Mouse (Mus musculus) T-cell, adult 66 days (primary cell): ENCODE data around the gene H2-Oa. TPM values are rescaled to one million over a fixed set of nuclear protein-coding genes. Genes with fewer than 3 reads are reported as not detected.

Experiments used
- total RNA-seq, 2 experiments: library from RNA; stranded (reverse); gene quantifications; 3 replicates in 1 of 2; 4 replicates in 1 of 2; pipeline ENCODE4 v1.2.4; 2023

Gene H2-Oa
- 1 to 10 TPM; 6.9 to 9.5 TPM for total RNA-seq

DNA sequence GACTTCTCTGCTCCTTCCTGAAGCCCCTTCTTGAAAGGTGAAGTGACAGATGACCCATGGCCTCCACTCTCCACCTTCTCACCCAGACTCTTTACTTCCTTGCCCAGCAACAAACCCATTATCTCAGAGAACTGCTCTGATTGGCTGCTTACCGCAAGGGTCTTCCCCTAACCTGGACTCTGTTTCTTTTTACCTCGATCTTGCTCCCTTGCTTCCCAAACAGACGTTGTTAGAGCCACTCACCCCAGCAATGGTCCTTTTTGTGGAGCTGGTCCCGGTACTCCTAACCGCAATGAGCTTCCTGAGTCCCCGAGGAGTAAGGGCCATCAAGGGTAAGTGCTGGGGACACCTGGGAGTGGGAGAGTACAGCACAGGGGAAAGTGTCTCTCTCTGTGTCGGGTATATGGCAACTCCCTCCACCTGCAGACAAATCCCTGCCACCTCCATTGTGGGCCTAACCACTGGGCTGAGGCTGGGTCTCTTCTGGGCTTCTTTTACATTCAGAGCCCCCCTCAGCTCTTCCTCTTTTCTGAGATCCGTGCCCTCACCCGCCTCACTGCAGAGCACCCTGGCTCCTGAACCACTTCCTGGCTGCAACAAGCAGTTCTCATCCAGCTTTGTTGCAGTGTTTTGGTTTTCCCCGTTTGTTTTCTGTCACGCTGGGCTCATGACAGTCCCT is at the start of gene H2-Oa:
Gene H2-Oa (plus strand): TSS at position 144 of the 679 bp plus-strand sequence.

DNA sequence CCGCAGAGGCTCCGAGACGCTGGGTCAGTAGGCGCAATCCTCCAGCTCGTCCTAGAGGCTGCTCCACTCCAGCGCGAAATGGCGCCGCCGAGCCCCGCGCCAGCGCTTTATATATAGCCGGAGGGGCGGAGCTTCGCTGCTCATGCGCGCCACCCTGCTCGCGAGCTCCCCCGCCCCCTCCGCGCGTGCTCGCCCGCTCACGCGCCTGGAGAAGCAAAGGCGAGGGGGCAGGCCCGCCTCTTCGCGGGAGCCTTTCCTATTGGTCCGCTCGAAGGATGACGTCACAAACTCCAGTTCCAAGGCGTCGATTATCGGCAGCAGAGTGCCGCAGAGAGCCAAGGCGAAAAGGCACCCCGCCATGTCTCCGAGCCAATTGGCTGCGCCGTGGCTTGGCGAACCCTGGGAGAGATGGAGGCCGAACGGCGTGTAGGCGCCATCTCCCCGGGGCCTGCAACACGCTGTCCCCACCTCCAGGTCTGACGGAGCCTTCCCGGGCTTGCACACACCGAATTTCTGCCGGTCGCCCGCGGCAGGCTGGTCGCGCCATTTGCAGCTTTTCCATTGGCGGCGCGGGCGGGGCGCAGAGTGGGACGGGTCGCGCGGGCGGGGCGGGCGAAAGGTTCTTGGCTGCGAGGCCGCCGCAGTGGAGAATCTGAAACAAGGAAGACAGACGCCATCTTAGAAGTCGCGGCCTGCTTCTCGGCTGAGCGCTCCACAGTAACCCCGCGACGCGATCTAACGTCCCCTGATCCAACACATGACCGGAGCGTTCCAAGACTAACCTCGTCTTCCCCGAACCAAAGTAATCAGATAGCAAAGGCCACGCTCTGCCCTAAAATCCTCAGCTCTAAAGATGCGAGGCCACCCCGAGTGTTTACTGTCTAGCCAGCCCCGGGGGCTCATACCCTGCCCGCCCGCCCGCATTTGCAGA is 27.4 kb downstream of the H2-Oa start, which contains the start of gene H2-DMa:
Gene H2-DMa (plus strand): TSS at position 293 of the 931 bp plus-strand sequence.

DNA sequence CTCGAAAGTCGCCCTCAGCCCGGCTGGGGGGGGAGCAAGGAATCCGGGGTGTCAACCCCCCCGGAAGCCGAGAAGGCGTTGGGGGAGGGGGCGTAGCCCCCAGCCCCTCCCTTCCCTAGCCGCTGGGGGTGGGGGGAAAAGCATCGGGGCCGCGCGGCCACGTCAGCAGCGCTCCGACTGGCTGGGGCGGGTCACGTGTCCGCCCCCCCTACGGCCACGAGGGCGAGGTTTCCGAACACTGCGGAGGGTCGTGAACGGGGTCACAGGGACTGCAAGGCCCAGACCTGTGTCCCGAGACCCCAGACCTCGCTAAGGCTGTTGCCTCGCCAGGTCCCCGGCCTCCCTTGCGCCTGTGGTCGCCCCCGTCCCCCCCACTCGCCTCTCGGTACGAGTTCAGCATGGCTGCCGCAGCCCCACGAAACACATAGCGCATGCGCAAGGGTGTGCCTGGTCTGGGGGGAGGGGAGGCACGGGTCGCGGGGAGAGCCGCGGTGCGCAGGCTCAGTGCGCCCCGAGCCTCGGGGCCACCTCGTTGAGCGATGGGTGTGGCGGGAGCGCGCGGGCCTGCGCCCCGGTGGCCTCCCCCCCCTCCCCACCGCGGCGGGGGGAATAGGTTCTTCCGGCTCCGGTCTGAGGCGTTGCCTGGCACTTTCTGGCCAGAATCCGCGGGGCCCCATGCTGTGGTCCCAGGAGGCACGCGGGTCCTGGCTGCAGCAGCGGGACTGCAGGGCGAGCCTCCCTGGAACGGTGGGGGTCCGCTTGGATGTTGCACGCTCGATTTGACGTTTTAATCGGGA is 30.2 kb downstream of the H2-Oa start, which contains the start of gene Brd2:
Gene Brd2 (minus strand): TSS at position 447 of the 797 bp plus-strand sequence.

DNA sequence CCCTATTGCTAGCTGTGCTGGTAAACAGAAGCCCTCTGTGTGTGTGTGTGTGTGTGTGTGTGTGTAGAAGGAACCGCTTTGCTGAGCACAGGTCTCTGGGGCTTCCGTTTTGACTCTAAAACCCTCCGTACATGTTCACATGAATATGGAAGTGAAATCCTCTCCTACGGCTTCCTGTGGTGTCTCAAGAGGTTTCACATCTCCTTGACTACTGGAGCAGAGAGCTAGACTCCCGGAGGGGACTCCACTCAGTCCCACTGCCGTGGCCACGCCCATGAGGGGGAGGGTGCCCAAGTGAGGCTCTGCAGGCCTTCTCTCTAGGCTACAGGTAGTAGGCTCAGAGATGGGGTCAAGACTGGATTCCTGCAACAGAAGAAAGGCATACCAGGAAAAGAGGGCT is 50.9 kb downstream of the H2-Oa start, which contains the start of gene H2-DMb2:
Gene H2-DMb2 (plus strand): TSS at position 275 of the 400 bp plus-strand sequence.

Other genes starting within 250 kb of the H2-Oa start
- gene Cd320, start 249.2 kb upstream of the H2-Oa start, total RNA-seq: 10 to 100 TPM in 1 of 2 experiments, 1 to 10 TPM in 1; 8.5 to 10.7 TPM
- gene Gm7029, start 218.5 kb upstream of the H2-Oa start, total RNA-seq: not detected
- gene Kifc1, start 201.7 kb upstream of the H2-Oa start, total RNA-seq: 10 to 100 TPM in 1 of 2 experiments, 1 to 10 TPM in 1; 10.0 to 11.2 TPM
- gene Platr17, start 187.2 kb upstream of the H2-Oa start, total RNA-seq: under 1 TPM in 1 of 2 experiments, not detected in 1; 0.96 TPM
- gene Daxx, start 182.9 kb upstream of the H2-Oa start, total RNA-seq: 10 to 100 TPM; 71.8 to 76.6 TPM
- 100 to 1,000 TPM; 407 to 437 TPM for gene Tapbp, start 176.4 kb upstream of the H2-Oa start, total RNA-seq
- 10 to 100 TPM; 33.0 to 33.9 TPM for gene Zbtb22, start 176.4 kb upstream of the H2-Oa start, total RNA-seq
- gene Rgl2, start 162.8 kb upstream of the H2-Oa start, total RNA-seq: 100 to 1,000 TPM; 153 to 181 TPM
- 10 to 100 TPM; 65.1 to 71.1 TPM for gene Pfdn6, start 152.0 kb upstream of the H2-Oa start, total RNA-seq
- gene Wdr46, start 151.7 kb upstream of the H2-Oa start, total RNA-seq: 10 to 100 TPM; 67.6 to 67.7 TPM
- 10 to 100 TPM; 14.1 to 16.0 TPM for gene B3galt4, start 140.9 kb upstream of the H2-Oa start, total RNA-seq
- 10 to 100 TPM; 73.4 to 74.6 TPM for gene Vps52, start 136.5 kb upstream of the H2-Oa start, total RNA-seq
- 1,000 to 10,000 TPM; 2,139 to 2,167 TPM for gene Rps18, start 136.3 kb upstream of the H2-Oa start, total RNA-seq
- gene H2-K1, start 92.0 kb upstream of the H2-Oa start, total RNA-seq: 1,000 to 10,000 TPM; 5,234 to 5,289 TPM
- gene Ring1, start 67.7 kb upstream of the H2-Oa start, total RNA-seq: 10 to 100 TPM; 30.4 to 30.6 TPM
- 100 to 1,000 TPM; 117 to 150 TPM for gene H2-Ke6, start 64.3 kb upstream of the H2-Oa start, total RNA-seq
- gene Slc39a7, start 60.7 kb upstream of the H2-Oa start, total RNA-seq: 100 to 1,000 TPM; 100 to 103 TPM
- gene Rxrb, start 60.5 kb upstream of the H2-Oa start, total RNA-seq: 100 to 1,000 TPM; 114 to 115 TPM
- 10 to 100 TPM; 19.8 to 27.5 TPM for gene Col11a2, start 52.9 kb upstream of the H2-Oa start, total RNA-seq
- 10 to 100 TPM; 25.1 to 25.8 TPM for gene H2-DMa, start 27.2 kb downstream of the H2-Oa start, total RNA-seq
- gene Brd2, start 30.3 kb downstream of the H2-Oa start, total RNA-seq: 100 to 1,000 TPM; 303 to 376 TPM
- gene H2-DMb2, start 51.0 kb downstream of the H2-Oa start, total RNA-seq: 1 to 10 TPM; 2.3 to 8.6 TPM
- 1 to 10 TPM; 3.1 to 5.9 TPM for gene H2-DMb1, start 60.7 kb downstream of the H2-Oa start, total RNA-seq
- gene Tap1, start 95.2 kb downstream of the H2-Oa start, total RNA-seq: 100 to 1,000 TPM; 187 to 213 TPM
- 100 to 1,000 TPM; 130 to 159 TPM for gene Psmb9, start 95.4 kb downstream of the H2-Oa start, total RNA-seq
- gene Psmb8, start 105.4 kb downstream of the H2-Oa start, total RNA-seq: 100 to 1,000 TPM; 281 to 304 TPM
- 100 to 1,000 TPM; 165 to 199 TPM for gene Tap2, start 111.2 kb downstream of the H2-Oa start, total RNA-seq
- 10 to 100 TPM; 50.5 to 59.9 TPM for gene H2-Ob, start 146.6 kb downstream of the H2-Oa start, total RNA-seq
- gene H2-Ab1, start 165.3 kb downstream of the H2-Oa start, total RNA-seq: 10 to 100 TPM; 20.1 to 49.2 TPM
- gene H2-Aa, start 195.5 kb downstream of the H2-Oa start, total RNA-seq: 10 to 100 TPM; 21.0 to 52.3 TPM
- gene H2-Eb1, start 213.5 kb downstream of the H2-Oa start, total RNA-seq: 10 to 100 TPM; 16.7 to 33.7 TPM
- not detected for gene H2-Eb2, start 233.3 kb downstream of the H2-Oa start, total RNA-seq